15 mouse cellular contexts compared by ENCODE assay signal in the genomic region with DNA sequence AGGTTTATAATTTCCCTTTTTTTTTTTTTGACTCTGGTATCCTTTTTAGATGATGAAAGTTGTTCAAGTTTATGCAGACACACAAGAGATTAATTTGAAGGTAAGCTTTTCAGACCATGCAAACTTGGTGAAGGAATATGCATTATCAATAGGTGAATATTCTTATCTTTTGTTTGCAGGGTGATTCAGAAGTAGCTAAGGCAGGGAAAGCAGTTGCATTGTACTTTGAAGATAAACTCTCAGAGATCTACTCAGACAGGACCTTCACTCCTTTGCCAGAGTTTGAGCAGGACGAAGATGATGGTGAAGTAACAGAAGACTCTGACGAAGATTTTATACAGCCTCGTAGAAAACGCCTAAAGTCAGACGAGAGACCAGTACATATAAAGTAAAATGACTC.
"Had no signal": no experiment of that assay in that cellular context is flagged by ENCODE, and none has a peak within 500 bp of the region (broad histone marks: within the 10 kb centered on the region; RNA-seq: fewer than 3 reads in every experiment).

No protein-coding gene starts in this region.

- H3K4me3 ChIP-seq: intestine, embryonic 15.5 days; left cerebral cortex, adult 2 months; limb, embryonic 10.5 days; megakaryocyte, embryonic 14.5 days; midbrain, embryonic 12.5 days; neural tube, embryonic 13.5 days had no signal

- H3K4me1 ChIP-seq: intestine, embryonic 15.5 days; limb, embryonic 10.5 days; megakaryocyte, embryonic 14.5 days; midbrain, embryonic 12.5 days; neural tube, embryonic 13.5 days had no signal

- DNase-seq: kidney, adult 18-20 months; kidney, postnatal 14 days; lung, embryonic 14.5 days; lung, postnatal 10 days; lung, postnatal 4 days; retina, postnatal 1 day; right cerebral cortex, postnatal 14 days; thymus, postnatal 36 days had no signal

- H3K9ac ChIP-seq: intestine, embryonic 15.5 days; lung, embryonic 14.5 days; midbrain, embryonic 12.5 days; neural tube, embryonic 13.5 days had no signal

- H3K4me2 ChIP-seq: intestine, embryonic 15.5 days; lung, embryonic 14.5 days; midbrain, embryonic 12.5 days; neural tube, embryonic 13.5 days had no signal

- H3K36me3 ChIP-seq: intestine, embryonic 15.5 days had no signal

- ATAC-seq: intestine, embryonic 15.5 days; midbrain, embryonic 16.5 days had no signal

- H3K27ac ChIP-seq: intestine, embryonic 15.5 days; left cerebral cortex, adult 2 months; limb, embryonic 10.5 days; midbrain, embryonic 12.5 days; neural tube, embryonic 13.5 days had no signal

- H3K27me3 ChIP-seq: intestine, embryonic 15.5 days; megakaryocyte, embryonic 14.5 days; midbrain, embryonic 12.5 days; neural tube, embryonic 13.5 days had no signal

- H3K9me3 ChIP-seq: intestine, embryonic 15.5 days; limb, embryonic 10.5 days; megakaryocyte, embryonic 14.5 days; midbrain, embryonic 12.5 days; neural tube, embryonic 13.5 days had no signal
